Mouse (Mus musculus): ENCODE results near the gene Olfr1076. TPM values are rescaled to one million over a fixed set of nuclear protein-coding genes. Genes with fewer than 3 reads are reported as not detected.

Olfr1076 gene
- total RNA-seq (2023) = not detected in 2 replicates

DNA sequence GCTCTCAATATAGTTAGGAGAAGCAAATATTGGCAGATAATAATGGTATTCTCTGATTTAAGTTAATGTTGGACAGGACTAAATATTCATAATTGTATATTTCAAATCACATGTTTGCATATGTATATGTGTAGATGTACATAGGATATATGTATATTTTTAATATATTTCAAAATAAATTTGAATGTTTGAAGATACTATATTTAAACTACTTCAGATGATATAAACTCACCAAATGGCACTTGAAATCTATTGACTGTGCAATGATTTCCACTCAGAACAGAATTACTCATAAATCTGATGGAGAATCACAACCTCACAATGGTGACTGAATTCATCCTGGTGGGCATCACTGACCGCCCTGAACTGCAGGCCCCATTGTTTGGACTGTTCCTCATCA lies at the start of gene Olfr1076:
TSS of gene Olfr1076 (plus strand) at position 301 of the 400 bp plus-strand sequence.

DNA sequence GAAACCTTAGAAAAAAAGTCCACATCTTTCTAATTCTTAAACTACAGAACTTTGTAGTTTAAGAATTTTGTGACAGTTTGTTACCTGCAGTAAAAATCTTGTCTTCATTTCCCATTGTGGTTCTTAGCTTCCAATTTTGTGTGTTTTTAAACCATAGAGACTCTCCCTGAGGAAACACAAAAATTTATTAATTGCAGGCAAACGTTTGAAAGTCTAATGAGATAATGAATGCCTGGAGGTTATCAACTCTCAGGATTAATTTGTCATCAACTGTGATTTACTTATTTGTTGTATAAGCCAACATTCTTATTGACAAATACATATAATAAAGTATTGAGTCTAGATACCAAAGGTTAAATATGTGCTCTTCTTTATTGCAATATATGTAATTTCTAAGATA lies 21.0 kb upstream of the Olfr1076 start, which contains the start of gene Olfr228:
TSS of gene Olfr228 (minus strand) at position 101 of the 400 bp plus-strand sequence.

GRCm38 (mm10) chr2:86542380-86542779 lies 34.1 kb downstream of the Olfr1076 start, which contains the start of gene Olfr1079:
TSS of gene Olfr1079 (minus strand) at chr2:86542480.

GRCm38 (mm10) chr2:86558135-86558534 lies 49.9 kb downstream of the Olfr1076 start, which contains the start of gene Olfr1080:
TSS of gene Olfr1080 (minus strand) at chr2:86558235.

Other genes with a start within 250 kb of the Olfr1076 start
- not detected in 2 replicates for gene Olfr1051, start 229.4 kb upstream of the Olfr1076 start, total RNA-seq (2023)
- gene Olfr1052, start 216.0 kb upstream of the Olfr1076 start, total RNA-seq (2023) = not detected in 2 replicates
- not detected in 2 replicates for gene Olfr1053, start 193.2 kb upstream of the Olfr1076 start, total RNA-seq (2023)
- not detected in 2 replicates for gene Olfr1054, start 173.0 kb upstream of the Olfr1076 start, total RNA-seq (2023)
- not detected in 2 replicates for gene Olfr1055, start 158.2 kb upstream of the Olfr1076 start, total RNA-seq (2023)
- not detected in 2 replicates for gene Olfr1056, start 146.0 kb upstream of the Olfr1076 start, total RNA-seq (2023)
- gene Olfr1057, start 130.1 kb upstream of the Olfr1076 start, total RNA-seq (2023) = not detected in 2 replicates
- not detected in 2 replicates for gene Olfr1058, start 119.9 kb upstream of the Olfr1076 start, total RNA-seq (2023)
- not detected in 2 replicates for gene Olfr1061, start 94.4 kb upstream of the Olfr1076 start, total RNA-seq (2023)
- not detected in 2 replicates for gene Olfr1062, start 81.7 kb upstream of the Olfr1076 start, total RNA-seq (2023)
- gene Olfr1065, start 57.9 kb upstream of the Olfr1076 start, total RNA-seq (2023) = not detected in 2 replicates
- not detected in 2 replicates for gene Olfr1066, start 52.2 kb upstream of the Olfr1076 start, total RNA-seq (2023)
- gene Olfr228, start 21.1 kb upstream of the Olfr1076 start, total RNA-seq (2023) = not detected in 2 replicates
- gene Olfr1079, start 34.0 kb downstream of the Olfr1076 start, total RNA-seq (2023) = not detected in 2 replicates
- gene Olfr1080, start 49.8 kb downstream of the Olfr1076 start, total RNA-seq (2023) = not detected in 2 replicates
- not detected in 2 replicates for gene Olfr1082, start 90.5 kb downstream of the Olfr1076 start, total RNA-seq (2023)
- not detected in 2 replicates for gene Olfr1084, start 131.3 kb downstream of the Olfr1076 start, total RNA-seq (2023)
- gene Olfr1085, start 153.6 kb downstream of the Olfr1076 start, total RNA-seq (2023) = not detected in 2 replicates
- gene Olfr1086, start 171.6 kb downstream of the Olfr1076 start, total RNA-seq (2023) = not detected in 2 replicates
- gene Olfr1087, start 189.9 kb downstream of the Olfr1076 start, total RNA-seq (2023) = not detected in 2 replicates
- gene Olfr1089, start 225.2 kb downstream of the Olfr1076 start, total RNA-seq (2023) = not detected in 2 replicates

Measured in neutrophil, adult 65 days (primary cell).